In genomic region chr13:64315483-64316050, GRCm38 (mm10) we compare ENCODE assay signal across 9 mouse cellular contexts. TPM values are rescaled to one million over a fixed set of nuclear protein-coding genes. Genes with fewer than 3 reads are reported as not detected.
DNase-seq lines count a peak whose midpoint lies in the region; ATAC-seq and TF ChIP-seq lines count a peak whose summit lies in the region.
"Had no signal": no experiment of that assay in that cellular context is flagged by ENCODE, and none has a peak within 500 bp of the region (broad histone marks: within the 10 kb centered on the region; RNA-seq: fewer than 3 reads in every experiment).

No protein-coding gene starts in this region.

- 3% methylated on average over 3 of the region's 3 CpGs for WGBS in hindbrain, postnatal 0 days
- 2% methylated on average over 3 of the region's 3 CpGs for WGBS in hindbrain, embryonic 12.5 days

- no peak for ATAC-seq in hindbrain, postnatal 0 days
- ATAC-seq in hindbrain, embryonic 12.5 days (ENCODE audit: low FRiP score): no peak
- ATAC-seq in megakaryocyte-erythroid progenitor cell, adult 5-6 weeks (replicated peaks; ENCODE audit: low FRiP score, low TSS enrichment, poor library complexity, severe bottlenecking): peak; percentile 41; the same call in 1 of the 2 replicates
- ATAC-seq in frontal cortex, adult (ENCODE audit: low TSS enrichment): no peak

- no peak overlapping the region for H3K4me3 ChIP-seq in hindbrain, postnatal 0 days (ENCODE audit: low read length)
- H3K4me3 ChIP-seq in hindbrain, embryonic 12.5 days: no peak overlapping the region
- H3K4me3 ChIP-seq: lung, embryonic 15.5 days had no signal

- H3K27ac ChIP-seq in hindbrain, postnatal 0 days: no peak overlapping the region
- H3K27ac ChIP-seq in hindbrain, embryonic 12.5 days: no peak overlapping the region
- H3K27ac ChIP-seq: lung, embryonic 15.5 days had no signal

- no peak overlapping the region for H3K4me2 ChIP-seq in hindbrain, postnatal 0 days (ENCODE audit: low read depth, low read length)
- no peak overlapping the region for H3K4me2 ChIP-seq in hindbrain, embryonic 12.5 days (replicated peaks)
- H3K4me2 ChIP-seq: lung, embryonic 15.5 days had no signal

- no peaks in the 10 kb centered on the region for H3K36me3 ChIP-seq in hindbrain, postnatal 0 days (ENCODE audit: insufficient read depth, low read length)
- no peaks in the 10 kb centered on the region for H3K36me3 ChIP-seq in hindbrain, embryonic 12.5 days
- H3K36me3 ChIP-seq: lung, embryonic 15.5 days had no signal

- peak; percentile 89 for DNase-seq in hindbrain, postnatal 0 days (ENCODE audit: low spot score)
- DNase-seq in thymus, postnatal 0 days (ENCODE audit: low spot score): peak; percentile 82
- DNase-seq in thymus, postnatal 36 days: no peak
- DNase-seq in c-Kit-positive CD71-positive TER-119-negative erythroid progenitor cells, embryonic 14.5 days (ENCODE audit: low read depth): peak; percentile 58
- no peak for DNase-seq in right cerebral cortex, postnatal 36 days (ENCODE audit: low spot score in 2 of 2)

- no peaks in the 10 kb centered on the region for H3K9me3 ChIP-seq in hindbrain, postnatal 0 days (ENCODE audit: low read length)
- no peaks in the 10 kb centered on the region for H3K9me3 ChIP-seq in hindbrain, embryonic 12.5 days (replicated peaks)
- H3K9me3 ChIP-seq: lung, embryonic 15.5 days had no signal

- no peaks in the 10 kb centered on the region for H3K4me1 ChIP-seq in hindbrain, postnatal 0 days (ENCODE audit: insufficient read depth, low read length)
- H3K4me1 ChIP-seq in hindbrain, embryonic 12.5 days: 0 out of 2 replicates have a peak, but pooled peaks cover 4% of the 10 kb centered on the region

- no peak overlapping the region for H3K9ac ChIP-seq in hindbrain, postnatal 0 days (replicated peaks; ENCODE audit: low read length)
- H3K9ac ChIP-seq in hindbrain, embryonic 12.5 days: no peak overlapping the region
- H3K9ac ChIP-seq: lung, embryonic 15.5 days had no signal

- peak; percentile 79 for TF ChIP-seq CTCF in hindbrain, postnatal 0 days (IDR thresholded peaks at IDR 0.05; ENCODE audit: low read depth)

- H3K27me3 ChIP-seq in hindbrain, postnatal 0 days (ENCODE audit: insufficient read depth, low read length): no peaks in the 10 kb centered on the region
- no peaks in the 10 kb centered on the region for H3K27me3 ChIP-seq in hindbrain, embryonic 12.5 days
- H3K27me3 ChIP-seq: lung, embryonic 15.5 days had no signal

RNA-seq across cellular contexts. Expression of gene Aaed1, which starts 3.1 kb away (rescaled TPM):
- 10.5 and 13.5 TPM in 2 replicates for total RNA-seq in hindbrain, postnatal 0 days (2014; rRNA removed)
- polyA plus RNA-seq in hindbrain, postnatal 0 days (2015; fragmentation: Nextera tagmentation; extraction: Ambion mirVana): 16.0 and 18.6 TPM in 2 replicates
- 21.0 and 25.9 TPM in 2 replicates for polyA plus RNA-seq in hindbrain, embryonic 12.5 days (2016; fragmentation: Nextera tagmentation; extraction: Ambion mirVana)
- polyA plus RNA-seq in thymus, postnatal 0 days (2015; fragmentation: Nextera tagmentation; extraction: Ambion mirVana): 29.6 and 34.2 TPM in 2 replicates
- total RNA-seq in megakaryocyte-erythroid progenitor cell, adult 5-6 weeks (2014; fragmentation: Nextera tagmentation): 20.4 and 26.9 TPM in 2 replicates
- 56.5 and 65.2 TPM in 2 replicates for total RNA-seq in megakaryocyte-erythroid progenitor cell, adult 5-6 weeks (2017)

RNA-seq across cellular contexts. Expression of gene Cdc14b, which starts 40.5 kb away (rescaled TPM):
- 2.2 and 5.5 TPM in 2 replicates for total RNA-seq in hindbrain, postnatal 0 days (2014; rRNA removed)
- polyA plus RNA-seq in hindbrain, postnatal 0 days (2015; fragmentation: Nextera tagmentation; extraction: Ambion mirVana): 2.3 and 2.7 TPM in 2 replicates
- polyA plus RNA-seq in hindbrain, embryonic 12.5 days (2016; fragmentation: Nextera tagmentation; extraction: Ambion mirVana): 10.2 and 12.5 TPM in 2 replicates
- 10.8 and 11.3 TPM in 2 replicates for polyA plus RNA-seq in thymus, postnatal 0 days (2015; fragmentation: Nextera tagmentation; extraction: Ambion mirVana)
- total RNA-seq in megakaryocyte-erythroid progenitor cell, adult 5-6 weeks (2014; fragmentation: Nextera tagmentation): 1.9 and 2.9 TPM in 2 replicates
- 0.50 and 4.8 TPM in 2 replicates for total RNA-seq in megakaryocyte-erythroid progenitor cell, adult 5-6 weeks (2017)

RNA-seq across cellular contexts. Expression of gene Ctsl, which starts 55.1 kb away (rescaled TPM):
- total RNA-seq in hindbrain, postnatal 0 days (2014; rRNA removed): 103 and 116 TPM in 2 replicates
- 203 and 219 TPM in 2 replicates for polyA plus RNA-seq in hindbrain, postnatal 0 days (2015; fragmentation: Nextera tagmentation; extraction: Ambion mirVana)
- 111 and 124 TPM in 2 replicates for polyA plus RNA-seq in hindbrain, embryonic 12.5 days (2016; fragmentation: Nextera tagmentation; extraction: Ambion mirVana)
- polyA plus RNA-seq in thymus, postnatal 0 days (2015; fragmentation: Nextera tagmentation; extraction: Ambion mirVana): 2,169 and 2,296 TPM in 2 replicates
- total RNA-seq in megakaryocyte-erythroid progenitor cell, adult 5-6 weeks (2014; fragmentation: Nextera tagmentation): 16.2 and 27.8 TPM in 2 replicates
- total RNA-seq in megakaryocyte-erythroid progenitor cell, adult 5-6 weeks (2017): 53.0 and 118 TPM in 2 replicates

Comparison
In these comparisons a context has a peak if more than half of its experiments do, and no peak if none do; other contexts are left out.
1. DNase-seq: peak in hindbrain, postnatal 0 days (single experiment), thymus, postnatal 0 days (single experiment) and c-Kit-positive CD71-positive TER-119-negative erythroid progenitor cells, embryonic 14.5 days (single experiment); none in thymus, postnatal 36 days (0 of 2) and right cerebral cortex, postnatal 36 days (0 of 2).